Mouse (Mus musculus): ENCODE measurements around the gene Gm20661.

Gene Gm20661

DNA sequence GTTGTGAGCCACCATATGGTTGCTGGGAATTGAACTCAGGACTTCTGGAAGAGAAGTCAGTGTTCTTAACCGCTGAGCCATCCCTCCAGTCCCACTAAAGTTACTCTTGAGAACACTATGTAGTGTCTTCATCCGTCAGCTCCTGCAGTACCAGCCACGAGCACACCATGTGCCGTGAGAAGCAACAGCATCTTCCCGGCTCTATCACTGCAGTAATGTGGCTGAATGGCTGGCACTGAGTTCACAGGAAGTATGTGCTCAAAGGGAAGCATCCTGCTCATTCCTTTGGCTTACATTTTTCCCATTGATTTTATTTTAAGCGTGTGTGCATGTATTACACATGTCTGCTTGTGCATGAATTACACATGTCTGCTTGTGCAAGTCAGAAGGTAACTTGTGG, 15.4 kb upstream of the Gm20661 start:
- DNase-seq (ENCODE audit: low read depth, low spot score): no peak

DNA sequence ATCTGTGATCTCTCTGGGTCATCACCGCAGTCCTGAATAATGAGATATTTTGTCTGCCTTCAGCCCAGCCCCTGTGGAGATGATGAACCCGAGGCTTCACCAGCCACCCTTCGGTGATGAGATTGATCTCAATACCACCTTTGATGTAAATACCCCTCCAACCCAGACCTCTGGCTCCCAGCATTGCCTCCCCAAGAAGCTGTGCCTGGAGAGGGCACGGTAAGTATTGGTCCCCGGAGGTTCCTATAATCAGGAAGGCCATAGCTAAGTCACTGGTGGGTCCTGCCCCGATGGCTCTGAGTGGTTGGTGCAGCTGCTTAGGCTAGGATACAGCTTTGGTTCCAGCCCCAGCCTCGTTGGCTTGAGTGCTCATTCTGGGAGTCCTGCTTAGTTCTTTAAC, 14.3 kb upstream of the Gm20661 start:
- no peak for DNase-seq (ENCODE audit: low read depth, low spot score)

DNA sequence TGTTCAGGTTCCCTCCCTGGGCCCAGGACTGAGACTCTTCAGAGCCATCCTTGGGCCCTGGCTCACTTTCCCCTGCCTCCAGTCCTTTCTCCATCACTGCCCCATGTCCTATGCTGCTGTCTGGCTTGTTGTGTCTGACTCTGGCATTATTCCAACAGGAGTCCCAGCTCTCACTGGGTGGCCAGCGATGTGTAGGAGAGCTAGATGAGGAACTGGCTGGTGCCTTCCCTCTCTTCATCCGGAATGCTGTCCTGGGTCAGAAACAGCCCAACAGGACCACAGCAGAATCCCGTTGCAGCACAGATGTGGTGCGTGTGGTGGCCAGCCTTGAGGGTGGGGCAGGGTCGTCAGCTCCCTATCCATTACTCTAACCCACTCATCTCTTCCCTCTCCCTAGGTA, 12.5 kb upstream of the Gm20661 start:
- no peak for DNase-seq (ENCODE audit: low read depth, low spot score)

DNA sequence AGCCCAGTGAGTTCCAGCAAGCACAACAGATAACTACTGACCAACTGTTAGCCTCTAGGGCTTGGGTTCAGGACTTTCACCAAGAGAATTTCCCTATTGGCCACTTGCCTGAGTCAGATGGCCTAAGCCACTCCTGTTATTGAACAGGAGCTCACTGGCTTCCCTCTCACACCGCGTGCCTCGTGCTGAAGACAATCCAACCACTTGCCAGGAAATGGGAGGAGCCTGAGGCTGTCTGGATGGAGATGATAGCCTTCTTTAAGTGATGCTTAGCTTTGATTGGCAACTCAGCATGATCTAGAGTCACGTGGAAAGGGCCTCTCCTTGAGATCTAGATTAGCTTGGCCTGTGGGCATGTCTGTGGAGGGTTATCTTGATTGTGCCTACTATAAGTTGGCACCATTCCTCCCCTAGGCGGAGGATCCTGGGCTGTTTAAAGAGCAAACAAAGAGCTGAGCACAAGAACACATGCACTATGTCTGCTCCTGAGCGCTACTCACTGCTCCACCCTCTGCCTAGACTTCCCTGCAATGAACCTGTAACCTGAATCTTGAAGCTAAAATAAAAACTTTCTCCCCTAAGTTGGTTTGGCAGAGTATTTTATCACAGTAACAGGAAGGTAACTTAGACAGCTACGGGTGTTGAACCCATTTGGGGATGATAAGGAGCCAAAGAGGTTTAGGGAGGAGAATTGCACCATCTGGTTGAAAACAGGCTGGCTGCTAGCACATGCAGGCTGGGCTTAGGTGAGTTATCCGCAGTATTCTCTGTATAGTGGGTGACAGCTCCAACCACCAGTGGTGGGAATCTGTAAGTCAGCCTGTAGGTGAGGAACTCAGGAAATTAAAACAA, 10.9 kb upstream of the Gm20661 start:
- peak; percentile 86 for DNase-seq (ENCODE audit: low read depth, low spot score)

DNA sequence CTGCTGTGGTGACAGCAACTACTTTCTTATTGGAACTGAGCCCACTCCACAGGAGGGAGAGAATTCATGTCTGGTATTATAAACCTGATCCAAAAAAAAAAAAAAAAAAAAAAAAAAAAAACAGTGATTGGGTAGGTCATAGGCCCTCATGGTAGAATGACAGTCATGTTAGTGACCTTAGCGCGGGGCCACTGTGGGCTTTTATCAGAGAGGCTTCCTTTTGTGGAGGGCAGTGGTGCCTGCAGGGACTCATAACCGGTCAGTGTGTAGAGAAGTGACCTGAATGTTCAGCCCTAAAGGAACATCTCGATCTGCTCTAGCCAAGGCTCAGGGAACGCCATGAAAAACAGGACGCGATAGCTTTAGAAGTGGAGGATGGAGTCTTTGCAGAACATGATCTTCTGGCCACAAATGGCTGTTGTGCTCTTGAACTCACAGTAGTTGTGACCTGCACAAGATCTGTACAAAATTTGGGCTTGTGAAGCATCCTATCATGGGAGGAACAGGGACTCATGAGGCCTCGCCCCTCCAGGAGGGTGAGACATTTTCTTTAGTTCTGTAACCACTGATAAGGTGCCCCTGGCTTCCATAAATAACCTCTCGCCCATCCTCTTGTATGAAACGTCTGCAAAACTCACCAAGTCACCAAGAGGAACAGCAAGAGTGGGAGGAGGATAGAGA, 8.2 kb upstream of the Gm20661 start:
- no peak for DNase-seq (ENCODE audit: low read depth, low spot score)

DNA sequence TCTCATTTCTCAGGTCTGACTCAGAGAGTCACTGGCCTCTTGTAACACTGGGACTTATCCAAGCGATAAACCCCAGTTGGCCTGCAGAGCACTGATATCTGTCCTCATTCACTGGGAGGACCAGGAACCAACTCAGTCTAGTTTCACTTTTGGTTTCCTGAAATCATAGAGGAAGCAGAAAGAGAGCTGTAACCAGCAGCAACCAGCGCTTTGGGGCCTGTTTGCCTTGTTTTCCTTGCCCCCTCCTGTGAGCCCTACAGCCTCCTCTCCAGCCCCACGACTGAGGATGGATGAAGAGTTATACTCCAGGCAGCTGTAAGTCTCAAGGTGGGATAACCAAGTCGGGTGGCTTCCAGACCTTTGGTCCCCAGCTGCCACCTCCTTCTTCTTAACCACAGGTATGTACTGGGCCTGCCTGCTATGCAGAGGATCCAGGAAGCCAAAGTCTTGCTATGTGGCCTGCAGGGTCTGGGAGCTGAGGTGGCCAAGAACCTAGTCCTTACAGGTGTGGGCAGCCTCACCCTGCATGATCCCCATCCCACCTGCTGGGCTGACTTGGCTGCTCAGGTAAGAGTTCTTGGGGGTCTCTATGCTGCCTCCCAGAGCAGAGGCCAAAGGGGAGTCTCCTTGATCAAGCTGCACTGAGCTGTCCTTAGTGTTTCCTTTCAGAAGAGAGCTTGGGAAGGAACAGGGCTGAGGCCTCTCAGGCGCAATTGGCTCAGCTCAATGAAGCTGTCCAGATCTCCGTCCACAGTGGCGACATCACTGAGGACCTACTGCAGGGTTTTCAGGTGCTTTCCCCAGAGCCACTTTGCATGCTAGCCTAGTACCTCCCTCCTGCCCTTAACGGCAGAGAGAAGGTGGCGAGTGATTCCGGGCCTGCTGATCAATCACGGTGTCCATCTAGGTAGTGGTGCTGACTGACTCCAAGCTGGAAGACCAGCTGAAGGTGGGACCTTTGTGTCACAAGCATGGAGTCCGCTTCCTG, 7.2 kb upstream of the Gm20661 start, which contains the start of gene Uba7:
Uba7 (plus strand) TSS at position 107 of the 988 bp plus-strand sequence.
- no peak for DNase-seq (ENCODE audit: low read depth, low spot score)

DNA sequence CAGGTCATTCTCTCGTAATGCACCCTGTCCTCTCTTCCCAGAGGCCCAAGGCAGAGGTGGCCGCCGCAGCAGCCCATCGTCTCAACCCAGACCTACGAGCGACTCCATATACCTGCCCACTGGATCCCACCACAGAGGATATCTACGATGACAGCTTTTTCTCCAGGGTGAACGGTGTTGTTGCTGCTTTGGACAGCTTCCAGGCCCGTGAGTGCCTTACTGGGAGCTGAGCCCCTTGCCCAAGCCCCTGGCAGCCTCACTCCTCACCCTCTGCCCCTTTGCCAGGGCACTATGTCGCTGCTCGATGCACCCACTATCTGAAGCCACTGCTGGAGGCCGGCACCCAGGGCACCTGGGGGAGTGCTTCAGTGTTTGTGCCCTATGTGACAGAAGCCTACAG, 4.0 kb upstream of the Gm20661 start:
- DNase-seq (ENCODE audit: low read depth, low spot score): no peak

DNA sequence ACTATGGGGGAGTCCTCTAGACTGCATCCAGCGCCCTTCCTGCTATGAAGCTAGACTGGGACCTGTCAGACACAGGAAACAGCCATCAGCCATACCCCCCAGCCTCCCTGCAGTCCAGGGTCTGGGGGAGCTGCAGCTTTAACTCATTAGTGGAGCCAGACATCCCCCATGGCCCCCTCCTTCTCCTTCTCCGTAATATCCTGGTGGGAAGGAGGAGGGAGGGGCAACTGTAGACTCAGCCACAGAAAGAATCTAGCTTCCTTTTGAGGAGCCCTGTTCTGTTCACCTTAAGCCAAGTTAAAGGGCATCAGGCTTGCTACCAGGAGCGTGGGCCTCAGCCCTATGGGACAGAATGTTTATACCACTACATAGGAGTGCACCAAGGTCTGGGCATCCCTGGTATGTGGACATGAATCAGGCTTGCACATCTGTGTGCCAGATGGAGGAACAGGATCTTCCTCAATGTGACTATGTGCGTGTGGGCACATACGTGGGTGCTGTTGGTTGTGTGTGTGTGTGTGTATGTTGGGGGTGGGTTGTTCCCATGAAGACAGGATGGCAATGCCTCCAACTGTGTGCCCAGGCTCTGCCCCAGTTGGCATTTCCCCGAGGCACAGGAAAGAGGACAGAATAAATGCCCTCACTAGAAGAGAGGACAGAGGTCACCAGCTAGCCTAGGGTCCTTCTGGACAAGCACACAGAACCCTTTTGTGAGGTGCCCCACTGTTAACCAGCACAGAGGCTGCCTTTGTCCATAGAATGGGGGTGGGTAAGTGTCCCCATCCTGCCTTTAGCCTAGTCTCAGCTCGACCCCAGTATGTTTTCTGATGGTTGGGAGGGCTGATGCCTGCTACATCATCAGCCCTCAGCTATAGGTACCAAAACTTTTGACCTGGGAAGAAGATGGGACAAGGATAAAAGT, 913 bp upstream of the Gm20661 start:
- no peak for DNase-seq (ENCODE audit: low read depth, low spot score)

DNA sequence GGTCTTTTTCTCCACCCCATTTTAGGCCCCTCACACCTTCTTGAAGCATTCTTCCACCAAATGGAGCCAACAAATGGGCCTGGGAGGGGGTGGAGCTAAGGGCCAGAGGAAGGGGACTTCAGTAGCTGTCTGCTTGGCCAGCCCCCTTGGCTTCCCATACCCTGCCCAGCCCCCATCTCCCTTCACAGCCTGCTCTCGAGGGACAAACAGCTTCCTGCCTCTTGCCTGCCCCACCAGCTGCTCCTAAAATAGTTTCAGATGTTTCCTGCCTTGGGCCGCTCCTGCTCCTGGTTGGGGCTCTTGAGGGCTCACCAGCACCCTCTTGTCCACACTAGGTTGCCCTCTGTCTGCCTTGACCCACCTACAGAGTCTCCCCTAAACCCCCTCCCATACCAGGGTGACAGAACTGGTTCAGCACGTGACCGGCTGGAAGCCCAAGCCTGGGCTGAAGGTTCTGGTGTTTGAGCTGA, 598 bp downstream of the Gm20661 start:
- DNase-seq (ENCODE audit: low read depth, low spot score): no peak

DNA sequence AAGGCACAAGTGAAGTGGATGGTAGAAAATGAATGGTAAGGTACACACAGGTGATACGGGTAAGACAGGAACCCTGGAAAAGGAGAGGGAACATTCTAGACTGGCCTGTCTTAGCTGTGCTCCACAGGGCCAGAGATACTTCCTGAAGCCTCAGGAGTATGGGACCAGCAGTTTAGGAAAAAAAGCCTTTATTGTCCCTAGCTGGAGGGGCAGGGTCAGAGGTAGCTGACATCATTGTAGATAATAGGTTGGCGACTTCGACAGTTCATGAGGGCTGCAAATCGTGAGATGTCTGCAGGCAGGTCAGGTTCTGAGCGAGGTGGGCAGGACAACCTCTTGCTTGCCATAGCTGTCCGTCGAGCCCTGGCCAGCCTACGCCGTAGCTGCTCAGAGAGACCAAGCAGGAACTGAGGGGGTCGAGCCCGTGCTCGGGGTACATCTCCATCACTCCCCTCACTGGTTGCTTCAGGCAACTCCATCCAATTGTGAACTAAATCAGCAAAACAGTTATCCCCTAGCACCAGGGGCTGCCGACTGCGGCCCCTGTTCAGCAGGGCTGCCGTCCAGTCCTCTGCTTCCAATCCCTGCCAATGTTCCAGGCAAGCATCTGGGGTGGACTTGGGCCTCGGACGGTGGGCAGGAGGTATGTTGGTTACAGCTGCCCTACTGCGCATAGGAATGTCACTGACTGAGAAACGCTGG, 1.3 kb downstream of the Gm20661 start:
- DNase-seq (ENCODE audit: low read depth, low spot score): no peak

DNA sequence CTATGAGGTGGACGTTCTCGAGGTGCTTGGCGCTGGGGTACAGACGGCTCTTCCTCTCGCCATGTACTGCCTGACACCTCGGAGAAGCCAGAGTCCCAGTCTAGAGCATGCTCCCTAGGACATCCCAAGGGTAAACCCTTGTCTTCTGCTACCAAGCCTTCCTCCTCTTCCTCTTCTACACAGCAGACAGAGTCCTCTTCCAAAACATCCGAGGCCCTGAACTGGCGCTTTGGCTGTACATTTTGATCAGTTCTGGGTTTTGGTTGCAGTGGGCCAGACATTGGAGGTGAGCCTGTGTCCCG, 1.8 kb downstream of the Gm20661 start:
- no peak for DNase-seq (ENCODE audit: low read depth, low spot score)

DNA sequence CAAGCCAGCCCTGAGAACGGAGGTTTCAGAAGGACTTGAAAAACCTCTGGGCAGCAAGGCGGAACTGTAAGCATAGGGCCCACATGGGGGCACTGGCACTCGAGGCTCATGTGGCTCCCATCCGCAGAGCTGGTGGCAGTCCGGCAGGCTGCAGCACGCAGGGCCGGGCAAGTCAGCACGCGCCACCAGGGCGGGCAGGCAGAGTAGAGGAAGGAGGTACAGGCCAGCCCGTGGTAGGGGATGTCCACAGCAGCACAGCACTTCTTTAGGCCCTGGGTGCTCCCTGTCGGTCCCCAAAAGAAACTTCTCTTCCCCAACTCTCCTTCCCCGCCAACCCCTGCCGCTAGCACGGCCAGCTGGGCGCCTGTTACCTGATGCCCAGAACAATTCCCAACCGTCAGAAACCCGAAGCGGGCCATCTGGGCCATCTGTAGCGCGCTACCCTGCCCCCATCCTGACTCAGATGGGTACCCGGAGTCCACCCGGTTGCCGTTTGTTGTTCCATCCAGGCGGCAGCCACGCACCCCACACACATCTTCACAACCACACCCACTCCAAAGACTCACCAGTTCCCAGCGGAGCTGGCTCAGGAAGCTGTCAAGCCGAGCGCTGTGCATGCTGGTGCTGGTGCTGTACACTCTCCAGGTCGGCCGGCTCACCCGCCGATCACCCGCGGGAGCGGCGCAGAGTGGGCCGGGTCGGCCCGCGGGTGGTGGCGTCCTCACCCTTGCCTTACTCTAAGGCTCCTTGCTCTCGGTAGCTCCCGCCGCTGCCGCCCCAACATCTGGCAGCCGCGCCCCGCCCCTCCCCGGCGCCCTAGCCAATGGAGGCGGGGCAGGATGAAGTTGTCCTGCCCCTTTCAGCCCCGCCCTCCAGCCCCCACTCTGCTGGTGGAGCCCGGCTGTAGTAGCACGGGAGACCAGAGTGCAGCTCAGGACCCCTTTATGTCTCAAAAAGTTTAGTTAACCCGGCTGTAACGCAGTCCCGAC, 2.6 kb downstream of the Gm20661 start, which contains the start of gene Inka1:
Inka1 (minus strand) TSS at position 749 of the 989 bp plus-strand sequence.
- DNase-seq (ENCODE audit: low read depth, low spot score): peak; percentile 89

DNA sequence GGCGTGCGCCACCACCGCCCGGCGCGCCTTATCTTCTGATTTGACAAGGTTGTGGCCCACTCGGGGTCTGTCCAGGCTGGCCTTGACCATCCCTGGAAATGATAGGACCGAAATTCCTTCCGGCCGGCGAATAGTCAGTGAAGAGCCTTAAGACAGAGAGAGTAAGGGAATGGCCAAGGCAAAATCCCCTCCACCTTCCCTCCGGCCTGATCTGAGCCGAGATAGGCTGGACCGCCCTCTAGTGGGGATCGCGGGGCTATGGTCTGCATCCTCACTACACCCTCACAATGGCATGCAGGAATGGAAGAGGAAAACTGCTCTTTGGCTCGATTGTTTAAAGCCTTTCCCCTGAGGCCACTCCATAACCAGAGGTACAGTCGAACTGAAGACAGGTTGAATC, 3.5 kb downstream of the Gm20661 start:
- DNase-seq (ENCODE audit: low read depth, low spot score): peak; percentile 91

DNA sequence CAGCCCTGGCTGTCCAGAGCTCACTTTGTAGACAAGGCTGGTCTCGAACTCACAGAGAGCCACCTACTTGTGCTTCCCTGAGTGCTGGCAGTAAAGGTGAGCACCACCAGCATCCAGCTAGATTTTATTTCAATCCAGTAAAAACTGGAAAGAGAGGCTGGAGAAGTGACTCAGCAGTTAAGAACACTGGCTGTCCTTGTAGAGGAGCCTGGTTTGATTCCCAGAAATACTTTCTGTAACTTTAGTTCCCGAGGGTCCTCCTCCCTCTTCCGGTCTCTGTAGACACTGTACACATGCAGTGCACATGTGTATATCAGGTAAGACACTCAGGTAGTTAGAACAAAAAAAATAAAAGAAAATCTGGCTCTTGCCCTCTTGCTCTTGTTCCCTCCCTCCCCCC, 5.1 kb downstream of the Gm20661 start:
- no peak for DNase-seq (ENCODE audit: low read depth, low spot score)

DNA sequence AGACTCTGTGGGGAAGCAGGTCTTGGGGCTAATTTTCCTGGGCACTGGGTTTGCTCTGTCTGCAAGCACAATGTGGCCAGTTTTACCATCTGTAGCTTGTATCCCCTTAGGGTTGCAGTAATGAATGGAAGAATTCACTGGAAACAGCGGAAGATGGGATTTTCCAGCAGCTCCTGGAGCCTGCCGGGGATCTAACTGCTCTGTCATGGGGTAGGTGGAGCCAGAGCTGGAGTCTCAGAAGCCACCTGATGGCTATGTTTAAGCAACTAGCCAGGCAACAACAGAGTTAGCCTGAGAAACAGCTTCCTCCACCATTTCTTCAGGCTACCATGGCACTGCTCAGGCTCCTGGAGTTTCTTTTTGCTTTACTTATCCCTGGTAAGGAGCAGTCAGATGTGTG, 9.3 kb downstream of the Gm20661 start, which contains the start of gene Cdhr4:
Cdhr4 (plus strand) TSS at position 301 of the 400 bp plus-strand sequence.
- no peak for DNase-seq (ENCODE audit: low read depth, low spot score)

DNA sequence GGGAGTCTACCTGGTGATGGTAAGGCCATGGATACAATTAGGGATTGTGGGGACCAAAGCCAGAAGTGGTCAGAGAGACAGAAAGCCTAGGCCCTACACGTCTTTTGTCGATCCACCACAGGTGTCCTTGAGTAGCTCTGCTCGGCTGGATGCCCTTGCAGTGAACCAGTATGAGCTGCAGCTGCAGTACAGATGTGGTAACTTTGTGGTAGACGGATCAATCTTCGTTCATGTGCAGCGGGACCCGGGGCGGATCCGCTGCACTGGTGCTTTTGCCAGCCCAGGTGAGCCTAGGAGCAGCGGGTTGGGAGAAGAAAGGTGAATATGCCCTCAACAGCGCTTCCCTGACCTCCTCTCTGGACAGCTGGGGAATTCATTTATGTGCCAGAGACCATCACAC, 10.2 kb downstream of the Gm20661 start:
- no peak for DNase-seq (ENCODE audit: low read depth, low spot score)

DNA sequence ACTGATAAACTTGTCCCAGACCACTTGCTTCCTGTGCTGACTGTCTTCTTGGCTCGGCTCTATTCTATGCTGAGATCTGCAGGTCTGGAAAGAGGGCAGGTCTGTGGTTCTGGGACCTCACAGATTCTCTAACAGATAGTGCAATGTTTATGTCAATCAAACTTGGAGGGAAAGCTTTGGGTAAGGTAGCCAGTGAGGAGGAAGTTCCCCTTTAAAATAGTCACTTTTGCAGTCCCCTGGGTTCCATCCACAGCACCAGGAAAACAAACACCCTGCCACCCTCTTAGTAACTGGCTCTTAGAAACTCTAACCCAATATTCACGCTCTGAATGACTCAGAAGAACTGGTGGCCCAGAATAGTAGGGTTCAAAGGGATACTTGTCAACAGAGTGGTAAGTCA, 11.6 kb downstream of the Gm20661 start:
- DNase-seq (ENCODE audit: low read depth, low spot score): no peak

DNA sequence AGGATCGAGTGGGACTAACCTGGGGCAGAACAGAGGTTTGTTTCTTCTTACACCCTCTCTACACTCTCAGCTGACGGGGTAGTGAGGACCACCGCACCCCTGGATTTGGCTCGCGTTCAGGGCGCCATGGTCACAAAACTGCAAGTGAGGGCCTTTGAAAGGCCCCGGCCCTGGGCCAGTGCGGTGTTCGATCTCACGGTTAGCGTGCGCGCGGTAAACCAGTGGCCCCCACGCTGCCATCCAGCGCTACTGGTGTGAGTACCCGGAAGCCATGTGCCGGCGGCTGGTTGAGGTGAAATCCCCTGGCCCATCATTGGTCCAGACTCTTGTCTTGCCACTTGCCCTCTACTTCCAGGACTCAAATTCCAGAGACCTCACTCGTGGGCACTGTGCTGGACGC, 12.7 kb downstream of the Gm20661 start:
- no peak for DNase-seq (ENCODE audit: low read depth, low spot score)

DNA sequence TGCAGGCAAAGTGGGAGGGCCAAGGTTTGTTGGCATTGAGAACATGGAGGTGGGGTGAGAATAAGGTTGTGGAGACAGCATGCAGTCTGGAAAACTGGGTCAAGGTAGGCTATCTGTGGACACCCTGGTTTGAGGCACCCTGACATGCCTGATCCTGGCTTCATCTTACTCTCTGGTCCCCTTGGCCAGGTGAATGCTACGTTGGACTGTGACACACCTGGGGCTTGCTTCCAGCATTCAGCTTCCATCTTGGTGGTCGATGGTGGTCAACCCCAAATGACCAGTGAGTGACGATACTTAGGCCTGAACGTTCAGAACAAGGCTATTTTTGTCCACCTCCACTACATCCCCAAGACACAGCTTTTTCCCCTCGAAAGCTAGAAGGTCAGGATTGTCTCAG, 13.2 kb downstream of the Gm20661 start, which contains the start of gene Gm20662:
Gm20662 (plus strand) TSS at position 301 of the 400 bp plus-strand sequence.
- no peak for DNase-seq (ENCODE audit: low read depth, low spot score)

Measured in R1 (cell line).